Mouse (Mus musculus) thymus, adult 2 months (tissue): ENCODE measurements around the gene Ide. TPM values are rescaled to one million over a fixed set of nuclear protein-coding genes. Genes with fewer than 3 reads are reported as not detected.

ENCODE experiments used
- DNase-seq: peaks from one replicate; pipeline ENCODE4 v3.0.0; 2021
- H3K27ac ChIP-seq: fragments of 200-500 bp; 2 replicates; pipeline ENCODE4 v1.5.1; 2012; ENCODE audit warnings: low read length, control low read depth; ENCODE audit not compliant: control insufficient read depth, insufficient read depth
- H3K27me3 ChIP-seq: fragments of 200-500 bp; 2 replicates; pipeline ENCODE4 v1.6.1; 2012; ENCODE audit warnings: mild to moderate bottlenecking, low read length, moderate library complexity, mixed read lengths; ENCODE audit not compliant: control insufficient read depth, insufficient read depth
- H3K36me3 ChIP-seq: fragments of 200-500 bp; 2 replicates; pipeline ENCODE4 v1.6.1; 2012; ENCODE audit warnings: mild to moderate bottlenecking, low read length, moderate library complexity; ENCODE audit not compliant: control insufficient read depth, insufficient read depth
- H3K4me1 ChIP-seq: fragments of 200-500 bp; replicated peaks from 2 replicates; pipeline ENCODE4 v1.6.1; 2012; ENCODE audit warnings: low read length; ENCODE audit not compliant: control insufficient read depth, insufficient read depth
- H3K4me3 ChIP-seq: fragments of 200-500 bp; 2 replicates; pipeline ENCODE4 v1.5.1; 2012; ENCODE audit warnings: mild to moderate bottlenecking, low read length, control low read depth, moderate library complexity; ENCODE audit not compliant: control insufficient read depth, insufficient read depth
- CTCF ChIP-seq: fragments of 200-500 bp; IDR thresholded peaks from 2 replicates; pipeline ENCODE4 v1.5.1; 2012; ENCODE audit warnings: mild to moderate bottlenecking, control low read depth, low read length, moderate library complexity, borderline replicate concordance; ENCODE audit not compliant: control insufficient read depth, poor library complexity, insufficient read depth; ENCODE audit errors: extremely low read depth
- POLR2A ChIP-seq: fragments of 200-500 bp; IDR thresholded peaks from 2 replicates; pipeline ENCODE4 v1.6.1; 2012; ENCODE audit warnings: mild to moderate bottlenecking, low read length, control low read depth, moderate library complexity; ENCODE audit not compliant: control insufficient read depth, poor library complexity, insufficient read depth; ENCODE audit errors: extremely low read depth
- WGBS: fragments of 180-500 bp; shearing (Covaris S2); methylation state at CpG from one replicate; pipeline ENCODE4 v1.1.7; 2018; 5-methylcytosine and 5-hydroxymethylcytosine counted together
- polyA plus RNA-seq: library from polyadenylated mRNA; depleted of rRNA; stranded (reverse); fragments of >200 nt; gene quantifications from 2 replicates; pipeline ENCODE4 v1.2.3, GENCODE M21; 2012

Ide gene
- polyA plus RNA-seq, 1 experiment, result 19.8 TPM

DNA sequence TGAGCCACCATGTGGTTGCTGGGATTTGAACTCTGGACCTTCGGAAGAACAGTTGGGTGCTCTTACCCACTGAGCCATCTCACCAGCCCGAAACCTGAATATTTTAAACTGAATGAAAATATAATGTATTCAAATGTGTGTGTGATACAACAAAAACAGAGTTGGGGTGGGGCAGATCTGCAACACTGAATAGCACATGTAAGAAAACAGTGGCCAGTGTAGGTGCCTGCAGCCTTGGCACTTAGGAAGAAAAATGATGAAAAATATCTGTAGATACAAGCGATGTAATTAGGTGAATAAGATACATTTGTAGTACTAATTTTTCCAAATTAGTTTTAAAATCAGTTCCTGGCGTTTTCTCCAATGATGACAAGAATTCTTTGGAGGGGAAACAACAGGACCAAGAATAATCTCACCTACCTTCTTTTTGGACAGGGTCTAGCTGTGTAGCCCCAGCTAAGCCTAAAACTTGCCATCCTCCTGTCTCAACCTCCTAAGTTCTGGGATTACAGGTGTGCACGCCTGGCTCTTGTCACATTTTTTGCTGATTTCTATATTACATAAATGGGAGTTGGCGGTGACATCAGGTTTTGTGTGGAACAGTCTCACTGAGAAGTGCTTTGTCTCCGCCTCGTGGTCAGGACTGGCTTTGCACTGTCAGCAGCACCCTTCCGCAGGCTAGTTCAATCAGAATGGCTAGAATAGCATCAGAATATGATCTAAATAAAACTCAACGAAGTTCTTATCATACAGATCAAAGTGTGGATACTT is 72.1 kb downstream of the Ide start:
- Histone ChIP-seq H3K27ac (no peak overlapping the region), H3K4me1 (no peaks in the 10 kb centered on the region), H3K4me3 (no peak overlapping the region), H3K27me3 (no peaks in the 10 kb centered on the region), H3K36me3 (peaks cover 13% of the 10 kb centered on the region; the same call in 1 of the 2 replicates)
- 34% methylated on average over 10 of the region's 10 CpGs for WGBS
- DNase-seq, result peak; percentile 78
- TF ChIP-seq POLR2A (no peak), CTCF (peak; percentile 55; the same call in 1 of the 2 replicates)

DNA sequence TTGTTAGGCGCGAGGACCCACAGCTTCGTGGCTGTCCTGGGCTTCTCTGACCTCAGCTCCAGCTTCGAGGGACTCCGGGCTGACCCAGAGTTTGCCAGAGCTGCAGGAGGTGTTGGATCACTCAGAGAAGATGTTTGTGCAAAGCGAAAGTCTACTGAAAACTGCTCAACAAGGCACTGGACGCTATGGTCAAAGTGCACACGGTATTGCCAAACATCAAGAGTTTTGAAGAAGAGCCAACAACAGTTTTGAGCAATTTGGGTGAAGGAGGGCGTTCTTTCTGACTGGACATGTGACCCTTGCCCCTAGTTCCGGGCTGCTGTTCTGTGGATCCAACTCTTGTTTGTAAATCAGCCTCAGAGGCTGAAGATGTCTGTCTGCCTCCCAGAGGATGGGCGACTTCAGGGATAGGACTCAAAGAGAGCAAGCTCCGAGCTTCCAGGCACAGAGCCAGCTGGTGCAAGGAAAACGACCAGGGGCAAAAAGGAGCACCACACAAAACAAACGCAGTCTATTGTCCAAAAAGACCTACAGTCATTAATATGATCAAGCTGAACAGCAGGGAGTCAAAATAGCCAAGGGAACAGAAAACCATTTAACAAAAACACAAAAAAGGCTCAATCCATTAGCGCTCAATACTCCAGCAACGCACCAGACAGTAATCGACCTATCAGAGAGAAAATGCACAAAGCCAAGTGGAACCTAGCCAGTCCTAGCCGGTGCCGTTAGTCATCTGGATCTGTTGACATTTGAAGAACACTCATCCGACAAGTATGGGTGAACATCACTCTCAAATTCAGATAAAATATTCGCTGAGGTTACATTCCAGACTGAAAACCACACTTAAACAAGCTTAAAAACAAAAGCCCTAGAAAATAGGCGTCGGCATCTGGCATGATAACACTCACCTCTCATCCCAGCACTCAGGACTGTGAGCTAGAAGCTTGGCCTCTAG is 73.4 kb downstream of the Ide start:
- Histone ChIP-seq H3K4me3 (no peak overlapping the region), H3K27ac (no peak overlapping the region), H3K36me3 (peaks cover 6% of the 10 kb centered on the region; the same call in 1 of the 2 replicates), H3K27me3 (no peaks in the 10 kb centered on the region), H3K4me1 (no peaks in the 10 kb centered on the region)
- TF ChIP-seq POLR2A (no peak), CTCF (no peak)
- no peak for DNase-seq
- WGBS, result 85% methylated on average over 23 of the region's 23 CpGs

DNA sequence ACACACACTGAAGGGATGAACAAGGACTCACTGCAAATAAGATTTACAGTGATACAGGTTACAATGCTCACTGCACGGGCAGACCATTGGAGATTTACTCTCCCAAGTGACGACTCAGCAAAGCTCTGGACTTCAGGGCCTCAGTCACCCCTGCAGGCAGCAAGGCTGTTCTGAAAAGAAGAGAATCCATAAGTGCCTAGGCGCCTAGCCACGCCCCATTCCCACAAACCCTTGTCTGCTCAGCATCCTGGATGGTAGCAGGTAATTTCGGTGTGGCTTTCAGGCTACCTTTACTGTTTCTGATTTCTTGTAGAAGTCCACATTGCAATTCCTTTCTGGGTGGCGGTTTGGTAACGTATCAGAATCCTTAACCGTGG is 74.1 kb downstream of the Ide start:
- no peak overlapping the region for H3K27ac ChIP-seq
- H3K4me3 ChIP-seq, result no peak overlapping the region
- H3K27me3 ChIP-seq, result no peaks in the 10 kb centered on the region
- TF ChIP-seq POLR2A (no peak), CTCF (no peak)
- WGBS, result 85% methylated on average over 8 of the region's 8 CpGs
- no peaks in the 10 kb centered on the region for H3K4me1 ChIP-seq
- no peaks in the 10 kb centered on the region for H3K36me3 ChIP-seq
- DNase-seq, result no peak

DNA sequence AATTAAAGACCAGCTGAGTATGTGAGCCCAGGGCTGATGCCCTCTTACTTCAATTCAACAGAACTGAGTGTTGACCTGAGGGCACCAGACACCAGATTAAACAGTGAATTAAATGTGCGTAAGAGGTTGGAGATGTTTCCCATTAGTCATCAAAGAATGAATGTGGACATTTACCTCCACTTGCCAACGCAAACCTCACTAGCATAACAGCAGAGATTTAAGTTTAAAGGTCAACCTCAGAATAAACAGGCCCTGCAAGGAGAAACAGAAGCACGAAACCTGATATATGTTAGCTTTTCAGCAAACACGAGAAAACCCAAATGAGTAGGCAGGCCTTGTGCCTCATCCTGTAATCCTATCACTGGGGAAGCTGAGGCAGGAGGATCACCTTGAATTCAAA is 75.3 kb downstream of the Ide start:
- no peak for DNase-seq
- WGBS, result 90% methylated on average over 4 of the region's 4 CpGs
- Histone ChIP-seq H3K36me3 (no peaks in the 10 kb centered on the region), H3K27me3 (no peaks in the 10 kb centered on the region), H3K27ac (no peak overlapping the region), H3K4me1 (no peaks in the 10 kb centered on the region), H3K4me3 (no peak overlapping the region)
- TF ChIP-seq CTCF, result no peak
- TF ChIP-seq POLR2A, result no peak

DNA sequence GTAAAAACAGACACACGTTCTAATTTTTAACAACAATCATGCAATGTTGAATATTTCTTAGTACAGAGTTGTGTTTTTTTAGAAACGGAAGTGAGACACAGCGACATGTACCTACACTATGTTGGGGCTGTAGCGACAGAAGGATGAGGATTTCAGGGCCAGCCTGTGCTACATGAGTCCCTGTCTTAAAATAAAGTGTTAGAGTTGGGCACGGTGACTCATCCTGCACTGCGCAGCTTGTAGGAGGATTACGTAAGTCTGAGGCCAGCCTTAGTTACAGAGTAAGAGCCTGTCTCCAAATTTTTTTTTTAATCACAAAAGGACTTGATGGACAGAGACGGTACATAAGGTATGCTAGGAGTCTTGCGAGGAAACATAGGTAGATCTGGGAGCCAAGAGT is 82.3 kb downstream of the Ide start:
- no peak overlapping the region for H3K4me3 ChIP-seq
- TF ChIP-seq CTCF, result no peak
- TF ChIP-seq POLR2A, result no peak
- no peaks in the 10 kb centered on the region for H3K36me3 ChIP-seq
- H3K27ac ChIP-seq, result no peak overlapping the region
- no peaks in the 10 kb centered on the region for H3K4me1 ChIP-seq
- H3K27me3 ChIP-seq, result no peaks in the 10 kb centered on the region
- no peak for DNase-seq
- WGBS, result 92% methylated on average over 9 of the region's 9 CpGs

DNA sequence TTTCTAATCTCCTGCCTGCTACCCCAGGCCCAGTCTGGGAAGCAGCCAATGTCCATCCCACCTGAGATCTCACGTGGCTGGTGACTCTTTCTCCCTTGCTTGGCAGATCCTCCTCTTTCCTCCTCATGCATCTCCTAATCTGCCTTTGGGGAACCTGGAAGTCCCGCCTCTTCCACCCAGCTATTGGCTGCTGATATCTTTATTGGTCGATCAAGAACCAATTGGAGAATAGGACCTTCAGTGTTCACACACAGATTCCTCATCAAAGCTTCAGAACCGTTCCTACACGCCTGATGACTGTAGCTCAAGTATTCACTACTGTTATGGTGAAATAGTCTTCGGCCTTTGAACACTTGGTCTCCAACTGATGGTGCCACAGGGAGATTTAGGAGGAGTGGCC is 85.5 kb downstream of the Ide start:
- WGBS, result 90% methylated on average over 6 of the region's 6 CpGs
- H3K36me3 ChIP-seq, result no peaks in the 10 kb centered on the region
- no peaks in the 10 kb centered on the region for H3K27me3 ChIP-seq
- DNase-seq, result no peak
- no peak overlapping the region for H3K4me3 ChIP-seq
- H3K4me1 ChIP-seq, result no peaks in the 10 kb centered on the region
- TF ChIP-seq POLR2A (no peak), CTCF (no peak)
- H3K27ac ChIP-seq, result no peak overlapping the region
